Mouse (Mus musculus): ENCODE results near the gene Vmn1r56.
"Not testable (repeated sequence)": the region's sequence is repeated elsewhere in the genome, so short reads cannot be mapped to it uniquely, and the experiment has no call there.

The Vmn1r56 gene

GRCm38 (mm10) chr7:5196647-5197046 is at the start of gene Vmn1r56:
Gene Vmn1r56 (minus strand): TSS chr7:5196747.
- DNase-seq (ENCODE audit: low read depth, low spot score) = not testable (repeated sequence)

GRCm38 (mm10) chr7:5218193-5218592 is 21.6 kb upstream of the Vmn1r56 start, which contains the start of gene Vmn1r57:
Gene Vmn1r57 (plus strand): TSS chr7:5218493.
- not testable (repeated sequence) for DNase-seq (ENCODE audit: low read depth, low spot score)

GRCm38 (mm10) chr7:5149570-5149969 is 47.0 kb downstream of the Vmn1r56 start, which contains the start of gene Vmn1r55:
Gene Vmn1r55 (minus strand): TSS chr7:5149670.
- not testable (repeated sequence) for DNase-seq (ENCODE audit: low read depth, low spot score)
